Mouse (Mus musculus) gastrocnemius, postnatal 25 days (tissue): ENCODE results near the gene Adam19. TPM values are rescaled to one million over a fixed set of nuclear protein-coding genes. Genes with fewer than 3 reads are reported as not detected.
"Not testable (repeated sequence)": the region's sequence is repeated elsewhere in the genome, so short reads cannot be mapped to it uniquely, and the experiment has no call there.

Experiments
- DNase-seq: peaks from one replicate; pipeline ENCODE4 v3.0.0; 2022
- total RNA-seq, 2 experiments: library from RNA; stranded (reverse); gene quantifications; 1 replicate in 1 of 2; 2 replicates in 1 of 2; pipeline ENCODE4 v1.2.3; 2021

Adam19 gene
- total RNA-seq, 2 experiments from 2014 or later: 4.9 to 8.0 TPM

DNA sequence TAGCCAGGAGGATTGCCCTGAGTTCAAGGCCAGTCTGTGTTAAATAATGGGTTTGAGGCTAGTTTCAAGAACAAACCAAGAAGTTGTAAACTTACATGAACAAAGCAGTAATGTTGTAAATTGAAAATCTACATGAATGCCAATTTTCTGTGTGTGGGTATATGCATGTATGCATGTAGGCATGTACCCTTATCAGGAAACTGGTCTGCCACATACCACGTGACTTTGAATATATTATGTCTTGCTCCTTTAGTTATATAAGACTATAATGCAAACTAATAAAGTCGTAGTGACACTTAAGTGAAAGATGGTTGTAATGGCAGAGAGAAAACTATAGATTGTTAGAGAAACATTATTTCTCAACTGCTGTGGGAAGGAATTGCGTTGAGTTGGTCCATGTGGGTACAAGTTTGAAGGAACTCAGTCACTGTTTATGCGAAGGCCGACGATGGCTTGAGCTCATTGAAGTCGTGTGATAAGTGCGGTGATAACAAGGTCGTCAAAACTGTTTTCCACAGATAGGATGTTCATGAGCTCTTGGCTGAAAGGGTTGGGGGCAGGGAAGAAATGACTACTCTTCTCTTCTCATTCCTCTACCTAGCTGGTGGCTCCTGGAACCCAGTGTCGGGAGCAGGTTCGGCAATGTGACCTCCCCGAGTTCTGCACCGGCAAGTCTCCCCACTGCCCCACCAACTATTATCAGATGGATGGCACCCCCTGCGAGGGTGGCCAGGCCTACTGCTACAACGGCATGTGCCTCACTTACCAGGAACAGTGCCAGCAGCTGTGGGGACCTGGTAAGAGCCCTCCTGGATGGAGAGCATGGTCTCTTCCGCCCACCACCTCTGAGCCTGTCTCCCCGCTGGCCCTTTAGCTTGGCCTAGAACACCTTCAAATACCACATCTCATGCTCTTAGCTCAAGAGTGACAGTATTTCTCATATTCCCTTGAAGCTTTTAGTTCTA lies 75.5 kb downstream of the Adam19 start:
- DNase-seq: no peak

DNA sequence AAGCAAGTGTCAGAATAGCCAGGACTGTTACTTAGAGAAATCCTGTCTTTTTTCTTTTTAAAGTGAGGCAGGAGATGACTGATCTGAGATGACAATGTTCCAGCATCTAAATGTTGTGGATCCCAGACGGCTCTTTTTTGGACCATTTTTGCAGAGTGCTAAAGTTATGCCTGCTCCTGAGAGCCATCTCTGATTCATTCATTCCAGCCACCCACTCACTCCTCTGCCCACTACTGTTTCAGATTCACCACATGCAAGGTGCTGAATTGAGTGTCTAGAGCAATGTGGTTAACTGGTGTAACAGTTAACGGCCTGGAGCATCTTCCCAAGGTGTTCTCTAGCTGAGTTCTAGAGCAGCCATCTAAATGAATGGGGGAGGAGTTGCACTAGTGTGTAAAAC lies 79.1 kb downstream of the Adam19 start:
- DNase-seq: no peak

DNA sequence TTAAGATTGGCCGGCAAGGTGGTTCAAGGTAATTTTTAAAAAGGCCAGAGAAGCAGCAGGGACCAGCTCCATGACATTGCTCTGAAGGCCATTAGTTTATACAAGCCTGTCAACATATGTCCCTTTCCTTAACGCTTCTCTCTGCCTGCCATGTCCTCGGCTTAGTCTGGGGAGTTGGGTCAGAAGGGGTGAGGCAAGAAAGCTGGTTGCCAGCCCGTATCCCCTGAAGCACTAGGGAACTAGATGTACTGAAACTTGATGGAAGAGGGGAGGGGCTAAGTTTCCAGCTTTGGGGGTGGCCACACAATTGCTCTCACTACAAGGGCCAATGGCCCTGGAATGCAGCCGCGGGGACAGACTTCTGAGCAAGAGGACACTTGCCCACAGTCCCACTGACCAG lies 87.5 kb downstream of the Adam19 start:
- no peak for DNase-seq

DNA sequence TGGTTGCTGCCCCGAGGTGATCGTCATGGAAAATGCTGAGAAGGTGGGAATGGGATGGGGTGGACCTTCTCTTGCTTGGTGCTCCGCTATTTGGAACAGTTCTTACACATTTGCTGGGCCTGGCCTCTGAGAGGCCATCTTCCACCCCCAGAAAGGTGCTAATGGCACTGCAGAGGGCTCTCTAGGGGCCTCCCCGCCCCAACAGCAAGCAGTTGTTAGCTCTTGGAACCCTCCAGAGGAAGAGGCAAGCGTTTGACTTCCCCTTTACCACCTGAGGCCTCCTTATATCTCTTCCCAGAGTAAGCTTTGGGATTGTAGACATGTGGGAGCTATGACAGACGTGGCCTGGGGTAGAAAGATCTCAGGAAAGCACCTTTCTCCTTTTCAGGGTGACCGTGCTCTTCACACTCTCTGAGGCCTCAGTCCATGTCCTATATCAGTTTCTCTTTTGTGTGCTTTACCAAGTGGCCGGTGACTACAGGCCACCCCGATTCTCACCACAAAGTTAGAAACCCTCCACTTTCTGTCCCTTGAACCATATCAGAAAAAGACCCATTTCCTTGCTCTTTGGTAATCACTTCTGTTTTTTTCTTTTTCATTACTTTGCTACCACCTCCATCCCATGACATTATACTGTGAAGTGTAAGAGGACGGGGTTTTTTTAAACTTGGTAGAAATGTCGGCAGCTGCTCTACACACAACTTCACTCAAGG lies 89.5 kb downstream of the Adam19 start:
- no peak for DNase-seq

DNA sequence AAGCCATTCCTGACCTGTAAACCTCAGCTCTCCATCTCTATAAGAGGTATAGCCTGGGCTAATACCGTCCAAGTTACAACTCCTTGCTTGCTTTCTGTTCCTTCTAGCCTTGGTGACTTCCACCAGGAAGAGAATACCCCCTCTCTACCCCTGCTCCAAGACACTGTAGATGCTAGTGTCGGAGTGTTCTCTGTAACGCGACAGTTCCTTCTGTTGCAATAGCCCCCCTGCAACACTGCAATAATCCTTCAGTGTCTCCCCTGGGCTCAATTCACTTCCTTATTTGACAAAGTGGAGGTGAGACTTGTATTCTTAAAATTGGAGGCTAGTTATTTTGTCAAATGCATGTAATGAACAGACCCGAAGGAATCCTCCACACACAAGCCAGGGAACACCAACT lies 90.8 kb downstream of the Adam19 start:
- no peak for DNase-seq

DNA sequence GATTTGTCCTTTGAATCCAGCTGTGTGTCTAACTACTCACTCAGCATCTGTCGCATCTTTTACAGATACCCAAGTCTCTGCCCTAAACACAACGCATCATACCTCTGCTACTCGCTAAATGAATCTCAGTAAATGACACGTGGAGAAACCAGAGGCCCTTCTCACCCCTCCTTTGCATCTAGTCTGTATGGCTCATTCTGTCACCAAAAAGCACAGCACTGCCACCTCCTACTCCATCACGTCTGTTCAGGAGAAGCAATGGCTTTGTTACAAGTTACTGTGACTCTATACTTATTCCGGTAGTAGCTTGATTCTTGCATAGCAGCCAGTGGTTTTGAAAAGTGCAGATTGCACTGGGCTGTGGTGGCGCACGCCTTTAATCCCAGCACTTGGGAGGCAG lies 101.2 kb downstream of the Adam19 start:
- no peak for DNase-seq

DNA sequence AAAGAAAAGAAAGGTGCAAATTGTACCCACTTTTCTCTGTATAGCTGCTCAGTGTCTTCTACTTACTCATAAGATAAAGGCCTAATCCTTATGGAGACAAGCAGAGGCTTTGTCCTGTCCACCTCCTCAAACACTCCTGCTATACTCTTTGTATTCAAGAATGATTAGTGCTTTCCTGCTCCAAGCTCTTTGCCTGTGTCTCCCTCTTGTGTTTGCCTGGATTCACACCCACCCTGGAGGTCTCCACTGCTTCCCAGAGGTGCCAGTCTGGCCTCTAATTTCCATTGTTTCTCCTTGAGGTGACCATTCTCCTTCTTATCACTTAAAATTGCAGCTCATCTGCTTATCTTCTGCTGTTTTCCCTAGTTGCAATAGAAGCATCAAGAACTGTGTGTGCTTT lies 101.7 kb downstream of the Adam19 start:
- DNase-seq: no peak

DNA sequence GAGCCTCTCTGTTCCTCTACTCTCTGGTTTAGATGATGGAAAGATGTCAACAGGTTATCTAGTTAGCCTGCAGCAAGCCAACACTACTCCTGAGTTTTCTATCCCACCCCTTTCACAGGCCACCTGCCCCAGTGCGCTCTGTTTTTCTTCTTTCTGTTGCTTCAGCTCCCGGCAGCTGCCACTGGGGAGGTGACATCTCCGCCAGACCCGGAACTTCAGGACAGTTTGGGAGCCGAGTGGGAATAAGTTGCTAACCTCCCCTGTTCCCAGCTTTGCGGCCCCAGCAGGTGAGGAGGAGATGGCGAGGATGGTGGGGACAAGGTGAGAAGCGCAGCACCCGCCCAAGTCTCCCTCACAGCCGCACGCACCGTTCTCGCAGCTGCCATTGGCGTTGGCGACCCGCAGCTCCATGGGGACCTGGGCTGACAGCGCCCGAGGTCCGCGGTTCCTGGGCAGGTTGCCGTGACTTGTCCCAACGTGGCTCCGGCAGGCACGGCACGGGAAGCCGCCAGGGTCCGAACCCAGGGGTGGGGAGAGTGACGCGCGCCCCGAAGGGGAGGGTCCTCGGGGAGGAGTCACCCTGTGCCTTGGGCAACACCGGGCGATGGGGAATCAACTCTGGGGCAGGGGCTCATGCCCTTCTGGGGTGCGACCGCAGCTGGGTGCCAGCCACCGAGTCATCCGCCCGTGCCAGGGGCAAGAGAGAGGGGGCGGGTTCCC lies 110.2 kb downstream of the Adam19 start, which contains the start of gene Nipal4:
Nipal4 (minus strand) TSS at position 643 of the 720 bp plus-strand sequence.
- DNase-seq: no peak

DNA sequence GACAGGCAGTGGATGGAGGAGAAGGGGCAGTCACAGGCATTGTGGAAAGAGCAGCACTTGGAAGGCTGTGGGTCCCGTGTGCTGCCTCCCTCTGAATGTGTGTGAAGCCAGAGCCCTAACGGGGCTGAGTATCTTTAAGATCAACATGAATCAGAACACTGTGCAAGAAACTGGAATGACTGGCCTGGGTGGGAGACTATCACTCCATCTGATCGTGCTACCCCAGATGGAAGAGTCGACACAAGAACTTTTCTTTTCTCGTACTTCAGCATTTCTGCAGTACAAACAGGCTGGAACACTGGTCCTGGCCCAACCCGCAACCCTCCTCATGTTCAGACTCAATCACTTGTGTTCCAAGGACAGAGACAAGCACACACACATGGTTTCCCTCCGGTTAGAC lies 112.7 kb downstream of the Adam19 start:
- DNase-seq: no peak

DNA sequence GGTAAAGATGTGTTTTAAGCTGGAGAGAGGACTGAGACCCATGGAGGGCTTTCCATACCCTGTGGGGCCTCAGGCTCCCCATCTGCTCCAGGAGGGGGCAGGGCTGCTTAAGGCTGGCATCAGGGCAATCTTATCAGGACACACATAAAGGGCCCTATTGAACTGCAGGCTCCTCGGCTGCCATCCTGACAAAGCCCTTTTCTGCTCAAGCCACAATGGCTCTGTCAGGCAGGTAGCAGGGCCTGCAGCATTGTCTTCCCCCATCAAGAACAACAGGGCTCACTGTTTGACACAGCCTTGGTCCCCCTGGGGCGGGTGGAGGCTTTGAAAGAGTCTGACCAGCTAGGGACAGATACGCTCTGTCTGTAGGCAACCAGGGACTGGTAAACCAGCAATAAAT lies 114.1 kb downstream of the Adam19 start:
- DNase-seq: no peak

DNA sequence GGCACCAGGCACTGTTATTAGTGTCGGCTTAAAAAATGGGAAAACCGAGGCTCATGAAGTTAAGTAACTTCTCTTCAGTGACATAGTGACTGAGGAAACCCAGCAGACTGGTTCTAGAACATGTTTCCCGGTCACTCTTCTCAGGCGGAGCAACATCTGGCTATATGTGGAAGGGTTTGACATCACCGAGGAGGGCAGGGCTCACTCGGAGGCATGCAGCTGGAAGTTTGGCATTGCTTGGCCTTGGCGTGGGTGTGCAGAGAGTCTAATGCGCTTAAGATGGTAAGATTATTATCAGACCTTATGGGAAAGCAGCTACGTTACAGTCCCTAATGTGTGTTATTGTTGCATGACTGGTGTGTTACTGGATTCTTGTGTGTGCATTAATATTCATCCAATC lies 116.3 kb downstream of the Adam19 start:
- no peak for DNase-seq

DNA sequence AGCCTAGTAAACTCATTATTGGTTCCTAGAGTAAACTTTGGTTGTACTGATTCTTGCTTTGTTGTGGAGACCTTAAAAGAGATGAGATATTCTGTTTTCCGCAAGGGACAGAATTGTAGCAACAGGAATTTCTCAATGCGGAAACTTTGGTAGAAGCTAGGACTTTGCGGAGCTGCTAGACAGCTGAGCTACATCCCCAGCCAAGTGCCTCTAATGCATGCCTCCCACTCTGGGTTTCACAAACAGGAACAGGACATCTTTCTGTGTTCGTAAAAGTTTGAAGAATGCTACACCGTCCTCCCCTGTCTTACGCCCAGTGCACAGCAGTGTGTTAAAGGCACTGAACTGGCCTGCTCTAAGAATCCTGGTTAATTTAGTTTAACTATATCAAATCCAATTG lies 120.4 kb downstream of the Adam19 start:
- no peak for DNase-seq

DNA sequence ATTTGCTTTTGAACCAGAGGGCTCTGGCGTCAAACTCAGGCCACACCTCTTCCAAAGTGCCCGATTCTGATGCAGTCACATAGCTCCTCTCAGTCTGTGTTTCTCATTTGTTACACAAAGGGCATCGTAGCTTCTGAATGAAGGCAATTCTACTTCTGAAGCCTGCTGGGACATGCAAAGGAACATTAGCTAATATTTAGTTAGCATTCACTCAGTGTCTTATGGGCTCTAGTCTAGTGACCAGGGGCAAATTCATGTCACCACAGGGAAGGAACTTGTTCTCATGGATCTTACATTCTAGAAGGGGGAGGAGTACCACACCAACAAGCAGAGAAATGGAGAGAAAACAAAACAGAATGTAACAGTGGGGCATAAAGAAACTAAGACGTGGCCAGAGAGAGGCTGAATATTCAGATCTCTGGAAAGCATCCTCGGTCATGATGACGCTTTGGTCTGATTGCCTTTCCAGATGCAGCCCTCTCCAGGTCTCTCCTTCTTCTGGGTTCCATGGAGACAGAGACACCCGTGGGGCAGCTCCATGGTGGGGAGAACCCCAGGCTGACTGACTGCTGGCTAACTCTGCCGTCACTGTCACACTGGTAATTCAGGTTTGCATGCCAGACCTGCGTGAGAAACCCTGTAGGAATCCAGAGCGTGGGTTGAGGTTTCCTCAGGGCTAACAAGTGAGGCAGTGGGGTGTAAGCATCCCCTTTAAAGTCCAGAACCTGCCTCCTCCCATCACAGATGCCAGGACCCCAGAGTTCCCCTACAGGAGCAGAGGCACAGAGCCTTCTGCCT lies 121.7 kb downstream of the Adam19 start:
- no peak for DNase-seq

DNA sequence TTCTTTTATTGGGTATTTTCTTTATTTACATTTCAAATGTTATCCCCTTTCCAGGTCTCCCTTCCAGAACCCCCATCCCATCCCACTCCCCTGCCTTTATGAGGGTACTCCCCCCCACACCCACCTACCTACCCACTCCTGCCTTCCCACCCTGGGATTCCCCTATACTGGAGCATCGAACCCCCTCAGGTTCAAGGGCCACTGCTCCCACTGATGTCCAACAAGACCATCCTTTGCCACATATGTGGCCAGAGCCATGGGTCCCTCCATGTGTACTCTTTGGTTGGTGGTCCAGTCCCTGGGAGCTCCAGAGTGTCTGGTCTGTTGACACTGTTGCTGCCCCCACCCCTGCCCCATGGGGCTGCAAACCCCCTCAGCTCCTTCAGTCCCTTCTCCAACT lies 126.2 kb downstream of the Adam19 start:
- DNase-seq: not testable (repeated sequence)

DNA sequence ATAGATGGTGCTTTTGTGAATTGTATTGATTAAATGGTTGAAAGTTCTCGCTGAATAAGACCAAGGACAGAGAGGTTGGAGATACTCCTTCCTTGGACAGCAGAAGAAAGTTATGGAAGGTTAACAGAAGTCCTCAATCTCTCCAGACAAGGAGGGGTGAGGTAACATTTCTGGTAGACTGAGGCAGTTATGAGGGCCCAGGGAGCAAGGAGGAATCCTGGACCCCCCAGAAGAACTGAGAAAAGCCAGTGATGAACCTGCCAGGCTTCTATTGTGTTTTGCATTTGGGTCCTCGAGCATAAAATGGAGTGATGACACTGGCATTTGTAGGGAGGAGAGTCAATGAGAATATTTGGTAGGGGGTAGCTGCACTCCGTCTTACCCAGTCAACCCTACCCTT lies 129.2 kb downstream of the Adam19 start:
- DNase-seq: no peak

DNA sequence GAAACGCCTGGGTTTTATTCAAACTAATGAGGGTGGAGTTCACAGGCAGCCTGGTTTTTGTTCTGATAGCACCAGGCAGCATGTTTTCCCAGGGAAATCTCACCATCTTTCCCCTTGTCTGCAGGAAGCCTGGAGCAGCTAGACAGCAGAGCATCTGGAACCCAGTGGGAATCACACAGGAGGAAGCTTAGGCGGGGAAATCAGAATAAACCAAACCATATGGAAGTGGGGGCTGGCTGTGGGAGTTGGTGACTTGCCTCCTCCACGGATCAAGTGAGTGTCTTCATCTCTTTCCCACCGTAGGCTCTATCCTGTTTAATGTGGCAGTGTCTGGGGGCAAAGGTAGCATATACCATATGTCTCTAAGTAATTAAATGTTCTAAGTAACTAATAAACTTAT lies 129.7 kb downstream of the Adam19 start:
- no peak for DNase-seq

DNA sequence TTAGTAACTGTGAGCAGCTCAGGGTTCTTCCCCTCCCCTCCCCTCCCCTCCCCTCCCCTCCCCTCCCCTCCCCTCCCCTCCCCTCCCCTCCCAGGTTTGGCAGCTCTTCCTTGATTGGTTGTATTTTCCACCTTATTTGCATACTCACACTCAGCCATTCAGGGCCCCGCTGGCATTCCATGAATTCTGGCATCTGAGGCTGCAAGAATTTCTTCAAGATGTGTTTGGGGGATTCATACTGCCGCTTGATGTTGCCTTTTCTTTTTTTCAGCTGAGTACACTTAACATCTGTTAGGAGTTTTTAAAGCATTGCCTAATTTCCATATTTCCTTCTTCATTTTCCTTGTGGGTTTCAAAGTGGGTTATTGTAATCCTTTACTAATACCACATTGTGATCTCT lies 132.5 kb downstream of the Adam19 start:
- DNase-seq: no peak

DNA sequence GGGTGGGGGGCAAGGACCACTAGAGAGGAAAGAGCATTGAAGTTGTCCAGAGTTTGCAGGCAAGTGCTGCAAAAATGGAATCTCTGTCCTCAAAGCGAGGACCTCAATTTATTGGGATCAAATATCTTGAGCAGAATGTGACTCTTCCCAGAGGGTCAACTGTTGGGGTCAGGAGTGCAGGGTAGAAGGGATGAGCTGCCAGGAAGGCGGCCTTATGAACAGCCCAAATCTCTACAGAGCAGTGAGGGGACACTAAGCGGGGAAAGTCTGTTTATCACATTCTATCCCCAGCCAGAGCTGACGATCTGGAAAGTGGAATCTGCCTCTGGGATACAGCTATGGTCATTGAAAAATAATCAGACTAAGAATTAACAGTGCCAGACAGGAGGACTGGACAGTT lies 138.4 kb downstream of the Adam19 start:
- no peak for DNase-seq
